Mouse (Mus musculus): ENCODE results near the gene Actn1. TPM values are rescaled to one million over a fixed set of nuclear protein-coding genes. Genes with fewer than 3 reads are reported as not detected.
"Not testable (repeated sequence)": the region's sequence is repeated elsewhere in the genome, so short reads cannot be mapped to it uniquely, and the experiment has no call there.

Gene Actn1
- total RNA-seq (2015; ENCODE audit: low replicate concordance) = 13.4 and 17.6 TPM in 2 replicates
- 15.5 and 20.8 TPM in 2 replicates for total RNA-seq (2017; ENCODE audit: low replicate concordance)

GRCm38 (mm10) chr12:80260056-80260743, at the start of gene Actn1:
Gene Actn1, minus strand, starts transcription at chr12:80260371.
- ATAC-seq (replicated peaks; ENCODE audit: low FRiP score, poor library complexity, severe bottlenecking) = no peak

- no peak for ATAC-seq (replicated peaks; ENCODE audit: low FRiP score, poor library complexity, severe bottlenecking)
These were observed 47.4 kb upstream of the Actn1 start for GRCm38 (mm10) chr12:80307556-80307955.

- no peak for ATAC-seq (replicated peaks; ENCODE audit: low FRiP score, poor library complexity, severe bottlenecking)
These were observed 44.3 kb upstream of the Actn1 start for GRCm38 (mm10) chr12:80304518-80304917.

GRCm38 (mm10) chr12:80300833-80301456, 40.8 kb upstream of the Actn1 start:
- no peak for ATAC-seq (replicated peaks; ENCODE audit: low FRiP score, poor library complexity, severe bottlenecking)

GRCm38 (mm10) chr12:80298714-80299113, 38.5 kb upstream of the Actn1 start:
- no peak for ATAC-seq (replicated peaks; ENCODE audit: low FRiP score, poor library complexity, severe bottlenecking)

GRCm38 (mm10) chr12:80291895-80292435, 31.8 kb upstream of the Actn1 start:
- no peak for ATAC-seq (replicated peaks; ENCODE audit: low FRiP score, poor library complexity, severe bottlenecking)

GRCm38 (mm10) chr12:80290964-80291363, 30.8 kb upstream of the Actn1 start:
- ATAC-seq (replicated peaks; ENCODE audit: low FRiP score, poor library complexity, severe bottlenecking) = no peak

- no peak for ATAC-seq (replicated peaks; ENCODE audit: low FRiP score, poor library complexity, severe bottlenecking)
These were observed 30.3 kb upstream of the Actn1 start for GRCm38 (mm10) chr12:80290483-80290882.

- no peak for ATAC-seq (replicated peaks; ENCODE audit: low FRiP score, poor library complexity, severe bottlenecking)
These were observed 29.6 kb upstream of the Actn1 start for GRCm38 (mm10) chr12:80289722-80290121.

GRCm38 (mm10) chr12:80285890-80286289, 25.7 kb upstream of the Actn1 start:
- ATAC-seq (replicated peaks; ENCODE audit: low FRiP score, poor library complexity, severe bottlenecking) = no peak

GRCm38 (mm10) chr12:80284251-80284650, 24.1 kb upstream of the Actn1 start:
- not testable (repeated sequence) for ATAC-seq (replicated peaks; ENCODE audit: low FRiP score, poor library complexity, severe bottlenecking)

GRCm38 (mm10) chr12:80278866-80279265, 18.7 kb upstream of the Actn1 start:
- no peak for ATAC-seq (replicated peaks; ENCODE audit: low FRiP score, poor library complexity, severe bottlenecking)

GRCm38 (mm10) chr12:80277428-80277827, 17.3 kb upstream of the Actn1 start:
- no peak for ATAC-seq (replicated peaks; ENCODE audit: low FRiP score, poor library complexity, severe bottlenecking)

- ATAC-seq (replicated peaks; ENCODE audit: low FRiP score, poor library complexity, severe bottlenecking) = no peak
These were observed 15.1 kb upstream of the Actn1 start for GRCm38 (mm10) chr12:80275187-80275820.

GRCm38 (mm10) chr12:80273020-80273686, 13.0 kb upstream of the Actn1 start:
- ATAC-seq (replicated peaks; ENCODE audit: low FRiP score, poor library complexity, severe bottlenecking) = no peak

GRCm38 (mm10) chr12:80271806-80272205, 11.6 kb upstream of the Actn1 start:
- no peak for ATAC-seq (replicated peaks; ENCODE audit: low FRiP score, poor library complexity, severe bottlenecking)

- no peak for ATAC-seq (replicated peaks; ENCODE audit: low FRiP score, poor library complexity, severe bottlenecking)
These were observed 10.8 kb upstream of the Actn1 start for GRCm38 (mm10) chr12:80270924-80271323.

GRCm38 (mm10) chr12:80269303-80269702, 9.1 kb upstream of the Actn1 start:
- no peak for ATAC-seq (replicated peaks; ENCODE audit: low FRiP score, poor library complexity, severe bottlenecking)

- no peak for ATAC-seq (replicated peaks; ENCODE audit: low FRiP score, poor library complexity, severe bottlenecking)
These were observed 7.8 kb upstream of the Actn1 start for GRCm38 (mm10) chr12:80267962-80268361.

- not testable (repeated sequence) for ATAC-seq (replicated peaks; ENCODE audit: low FRiP score, poor library complexity, severe bottlenecking)
These were observed 4.2 kb upstream of the Actn1 start for GRCm38 (mm10) chr12:80264388-80264787.

All from erythroblast, adult 5-6 weeks (primary cell).